Mouse (Mus musculus) gastrocnemius, adult 8-10 months (tissue): ENCODE data around the gene Chrm5. TPM values are rescaled to one million over a fixed set of nuclear protein-coding genes. Genes with fewer than 3 reads are reported as not detected.
A peak's percentile ranks its signal among the peaks of the same experiment; 100 is the strongest.

Experiments
- DNase-seq, 2 experiments: peaks; one replicate each; pipeline ENCODE4 v3.0.0; 2022; ENCODE audit warnings: low spot score in 2 of 2
- total RNA-seq, 4 experiments: library from RNA; stranded (reverse); gene quantifications; 2 replicates each; pipeline ENCODE4 v1.2.4; 2022

Chrm5 gene
- not detected for total RNA-seq

GRCm38 (mm10) chr2:112480669-112481068 lies at the start of gene Chrm5:
TSS of gene Chrm5 (minus strand) at chr2:112480769.
- no peak for DNase-seq

DNA sequence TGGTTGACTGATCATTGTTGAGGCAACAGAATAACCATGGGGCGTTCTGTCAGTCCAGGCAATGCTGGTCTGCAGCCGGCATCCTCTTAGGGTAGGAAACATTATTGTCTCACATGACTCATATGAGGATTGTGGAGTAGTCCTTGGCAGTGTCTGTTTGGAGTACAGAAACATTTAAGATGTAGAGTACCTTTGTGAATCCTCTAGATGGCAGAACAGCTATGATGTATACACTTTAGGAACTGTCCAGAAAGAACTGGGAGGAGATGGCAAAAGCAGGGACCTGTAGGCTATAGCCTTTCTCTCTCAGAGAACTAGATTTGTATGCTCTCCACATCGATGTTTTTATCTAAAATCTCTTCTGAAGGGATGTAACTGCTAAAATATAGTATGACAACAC lies 46.4 kb upstream of the Chrm5 start:
- no peak for DNase-seq

DNA sequence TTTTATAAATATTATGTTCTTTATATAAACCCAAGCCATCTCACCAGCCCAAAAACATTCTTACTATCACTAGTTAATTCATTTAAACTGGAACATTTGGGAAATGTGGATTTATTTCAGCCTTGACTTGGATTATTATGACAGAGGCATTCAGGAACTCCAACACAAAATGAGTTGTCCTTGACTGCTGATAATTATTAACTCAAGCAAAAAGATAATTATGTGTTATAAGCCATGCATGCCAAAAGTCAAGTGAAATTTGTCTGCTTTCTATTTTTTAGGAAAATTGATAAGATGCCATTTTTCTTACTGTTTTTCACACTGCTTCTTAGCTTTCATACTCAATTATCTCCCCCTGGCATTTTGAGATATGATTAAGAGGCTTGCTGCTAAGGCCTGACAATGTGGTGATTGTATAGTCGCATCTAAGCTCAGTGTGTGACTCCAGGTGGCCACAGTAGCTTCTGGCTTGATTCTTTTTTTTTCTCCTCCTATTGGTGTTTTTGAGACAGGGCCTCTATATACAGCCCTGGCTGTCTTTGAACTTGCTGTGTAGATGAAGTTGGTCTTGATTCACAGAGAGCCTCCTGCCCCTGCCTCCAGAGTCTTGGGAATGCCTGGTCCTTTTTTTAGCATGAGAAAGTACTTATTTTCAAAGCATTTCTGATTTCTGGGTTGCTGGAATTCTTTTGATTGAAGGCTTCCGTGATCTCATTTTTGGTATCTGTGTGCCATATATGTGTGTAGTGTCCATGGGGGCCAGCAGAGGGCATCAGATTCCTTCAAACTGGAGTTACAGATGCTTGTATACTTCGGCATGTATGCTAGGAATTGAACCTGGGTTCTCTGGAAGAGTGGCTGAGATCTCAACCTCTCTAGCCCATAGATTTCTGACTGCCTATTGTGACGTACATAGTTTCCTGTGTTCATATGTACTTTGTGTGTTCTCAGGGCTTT lies 40.2 kb upstream of the Chrm5 start:
- no peak for DNase-seq

- no peak for DNase-seq
Observed at GRCm38 (mm10) chr2:112518541-112518940, 38.0 kb upstream of the Chrm5 start.

- no peak for DNase-seq
Observed at GRCm38 (mm10) chr2:112517218-112517617, 36.6 kb upstream of the Chrm5 start.

GRCm38 (mm10) chr2:112516728-112517127 lies 36.2 kb upstream of the Chrm5 start:
- DNase-seq = no peak

- no peak for DNase-seq
Observed at GRCm38 (mm10) chr2:112513036-112513435, 32.5 kb upstream of the Chrm5 start.

DNA sequence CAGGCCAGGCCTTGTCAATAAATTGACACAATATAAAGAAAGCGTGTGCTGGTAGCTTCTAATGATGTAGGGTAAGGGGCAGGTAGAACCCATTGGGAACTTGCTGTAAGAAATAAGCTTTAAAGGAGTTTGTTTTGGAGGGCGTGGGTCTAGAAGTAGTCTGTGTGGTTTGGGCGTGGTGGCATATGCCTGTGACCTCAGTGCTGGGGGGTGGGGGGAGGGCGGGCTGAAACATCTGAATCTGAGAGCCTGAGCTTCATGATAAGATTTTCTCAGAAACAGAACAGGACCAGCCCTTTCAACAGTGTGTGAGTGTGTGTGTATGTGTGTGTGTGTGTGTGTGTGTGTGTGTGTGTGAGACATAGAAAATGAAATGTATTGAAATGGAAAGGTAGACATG lies 29.6 kb upstream of the Chrm5 start:
- no peak for DNase-seq

DNA sequence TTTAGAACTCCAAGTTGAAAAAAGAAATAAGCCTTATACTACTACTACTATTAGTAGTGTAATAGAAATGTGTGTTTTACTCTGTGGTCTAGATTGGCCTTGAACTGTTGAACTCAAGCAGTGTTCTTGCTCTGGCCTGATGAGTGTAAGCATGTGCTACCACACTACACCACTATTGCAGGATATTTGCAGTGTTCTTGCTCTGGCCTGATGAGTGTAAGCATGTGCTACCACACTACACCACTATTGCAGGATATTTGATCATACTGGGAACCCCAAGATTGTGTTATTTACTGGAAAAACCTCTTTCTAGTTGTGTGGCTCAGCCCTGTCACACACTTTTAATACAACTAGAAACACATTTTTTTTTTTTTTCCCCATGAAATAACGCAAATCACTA lies 26.9 kb upstream of the Chrm5 start:
- no peak for DNase-seq

- DNase-seq = no peak
Observed at GRCm38 (mm10) chr2:112506841-112507435, 26.4 kb upstream of the Chrm5 start.

DNA sequence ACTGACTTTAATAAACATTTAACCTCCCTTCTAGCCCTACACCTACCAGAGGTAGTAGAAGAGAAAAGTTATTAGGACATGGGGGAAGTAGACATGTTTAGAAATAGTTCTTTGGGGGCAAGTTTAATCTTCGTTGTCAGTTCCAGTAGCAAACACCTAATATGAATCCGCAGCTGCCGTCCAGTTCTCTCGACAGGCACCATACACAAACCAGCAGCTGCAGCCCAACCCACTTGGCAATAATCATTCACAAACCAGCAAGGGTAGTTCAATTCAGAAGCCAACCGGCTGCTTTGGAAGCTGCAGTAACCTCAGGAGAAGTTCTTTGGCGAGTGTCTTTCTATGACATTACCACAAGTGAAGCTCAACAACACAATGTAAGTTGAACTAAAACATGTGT lies 23.4 kb upstream of the Chrm5 start:
- DNase-seq = no peak

- DNase-seq = peak; percentile 69 to 71
Observed at GRCm38 (mm10) chr2:112501209-112501608, 20.6 kb upstream of the Chrm5 start.

DNA sequence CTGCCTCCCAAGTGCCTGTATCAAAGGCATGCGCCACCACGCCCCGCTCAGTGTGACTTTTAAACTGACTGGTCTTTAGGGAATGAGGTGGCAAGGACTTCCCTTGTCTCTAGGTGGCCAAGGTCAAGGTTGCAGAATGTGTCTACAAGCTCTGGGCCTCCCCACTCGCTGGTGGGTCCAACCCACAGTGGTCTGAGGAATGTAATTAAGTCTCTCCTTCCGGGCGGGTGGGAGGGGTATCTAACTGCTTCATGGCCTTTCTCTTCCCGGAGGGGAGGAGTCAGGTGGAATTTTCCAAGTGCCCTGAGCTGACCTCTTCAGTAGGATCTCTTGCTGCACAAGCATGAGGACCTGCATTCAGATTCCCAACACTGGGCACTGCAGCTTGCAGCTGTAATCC lies 17.3 kb upstream of the Chrm5 start:
- no peak for DNase-seq

GRCm38 (mm10) chr2:112493539-112494260 lies 13.1 kb upstream of the Chrm5 start:
- DNase-seq = no peak

DNA sequence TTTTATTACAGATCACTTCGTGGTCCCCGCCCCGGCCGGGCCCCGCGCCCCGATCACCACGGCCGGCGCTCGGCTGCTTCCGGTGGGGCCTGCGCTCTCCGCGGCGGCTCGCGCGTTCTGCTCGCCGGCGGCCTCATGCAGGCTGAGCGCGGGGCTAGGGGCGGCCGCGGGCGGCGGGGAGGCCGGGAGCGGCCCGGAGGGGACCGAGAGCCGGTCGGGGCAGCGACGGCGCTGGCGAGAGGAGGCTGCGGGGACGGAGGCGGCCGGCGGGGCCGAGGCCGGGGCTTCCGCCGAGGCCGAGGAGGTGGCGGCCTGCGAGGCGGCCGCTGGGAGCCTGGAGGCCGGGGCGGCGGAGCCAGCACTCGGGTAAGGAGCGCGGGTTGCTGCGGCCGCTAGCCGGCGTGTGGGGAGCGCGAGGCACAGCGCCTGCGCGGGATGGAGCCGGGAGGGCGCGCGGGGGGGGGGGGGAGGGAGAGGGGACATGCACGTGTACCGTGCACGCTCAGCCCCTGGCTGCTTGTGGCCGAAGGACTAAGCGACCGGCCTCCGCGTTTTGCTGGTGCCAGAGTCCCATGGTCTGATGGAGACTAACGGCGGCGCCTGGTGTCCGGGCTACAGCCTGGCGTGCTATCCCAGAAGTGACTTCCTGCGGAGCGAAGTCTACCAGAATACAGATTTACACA lies 12.4 kb upstream of the Chrm5 start, which contains the start of gene Aven:
Aven (plus strand) TSS at position 109 of the 683 bp plus-strand sequence.
- peak; percentile 70 to 82 for DNase-seq

DNA sequence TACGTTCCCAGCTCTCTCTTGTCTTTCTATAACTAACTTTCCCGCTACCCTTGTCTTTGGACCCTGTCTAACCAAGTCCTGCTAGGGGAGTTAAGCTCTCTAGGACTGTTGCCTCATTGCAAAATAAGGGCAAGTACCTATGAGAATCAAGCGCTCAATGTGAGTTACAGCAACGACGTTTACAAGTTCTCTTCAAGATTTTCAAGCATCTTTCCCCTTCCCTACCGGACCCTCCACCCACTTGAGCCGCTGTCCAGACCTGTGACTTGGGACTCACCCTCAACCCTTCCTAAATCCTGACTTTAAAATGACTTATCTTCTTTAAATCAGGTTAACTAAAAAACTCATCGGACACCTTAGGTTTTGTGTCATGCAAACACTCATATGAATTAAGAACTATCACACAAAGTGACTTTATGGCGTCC lies 11.9 kb upstream of the Chrm5 start:
- DNase-seq = no peak

DNA sequence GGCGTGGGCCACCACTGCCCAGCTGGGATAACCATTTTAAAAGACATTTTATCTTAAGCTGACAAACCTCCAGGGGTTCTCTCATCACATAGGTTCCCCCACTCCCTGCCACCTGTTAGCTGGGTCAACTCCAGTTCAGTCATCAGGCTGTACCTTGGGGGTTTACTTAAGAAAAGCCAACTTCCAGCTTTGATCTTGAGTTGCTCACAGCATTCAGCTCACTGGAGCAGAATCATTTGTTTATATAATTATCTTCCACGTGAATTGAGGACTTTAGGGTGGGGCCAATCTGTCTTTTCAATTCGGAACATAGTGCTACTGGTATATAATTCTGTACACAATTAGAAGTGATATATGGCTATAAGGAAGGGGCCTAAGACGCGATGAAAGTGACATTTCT lies 11.1 kb upstream of the Chrm5 start:
- no peak for DNase-seq

DNA sequence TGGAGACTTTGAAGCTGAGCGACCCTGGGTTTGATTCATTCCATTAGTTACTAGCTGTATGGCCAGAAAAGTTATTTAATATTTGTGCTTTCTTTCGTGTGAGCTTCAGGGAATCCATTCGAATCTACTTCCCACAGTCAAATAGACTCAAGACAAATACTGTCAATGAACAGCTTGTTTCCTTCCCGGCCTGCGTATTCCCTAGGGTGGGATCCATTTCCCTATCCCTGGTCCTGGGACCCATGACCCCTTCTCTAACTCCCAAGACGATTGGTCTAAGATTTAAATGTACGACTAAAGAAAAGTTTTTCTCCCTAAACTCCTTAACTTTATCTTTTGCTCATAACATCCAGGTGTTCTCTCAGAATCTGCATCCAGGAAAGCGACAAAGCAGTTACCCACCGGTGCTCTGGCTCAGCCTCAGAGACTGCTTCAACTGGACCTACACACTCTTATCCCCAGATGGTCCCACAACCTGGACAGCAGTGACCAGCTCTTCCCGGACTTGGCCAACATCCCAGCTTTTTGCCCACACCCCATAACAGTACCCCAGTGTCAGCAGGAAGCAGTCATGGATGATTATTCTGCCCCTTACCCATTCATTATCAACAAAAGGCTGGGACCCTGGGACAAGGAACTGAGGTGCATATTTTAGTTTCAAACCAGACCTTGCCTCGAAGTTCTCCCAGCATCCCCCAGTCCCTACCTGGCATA lies 10.1 kb upstream of the Chrm5 start:
- no peak for DNase-seq

- peak in 1 of 2 experiments; percentile 46 for DNase-seq
Observed at GRCm38 (mm10) chr2:112484886-112485285, 4.3 kb upstream of the Chrm5 start.

GRCm38 (mm10) chr2:112483334-112483651 lies 2.7 kb upstream of the Chrm5 start:
- no peak for DNase-seq
